Mouse (Mus musculus) lung, postnatal 4 days (tissue): ENCODE measurements around the gene Mxi1.

Experiments
- DNase-seq, 2 experiments: peaks; one replicate each; pipeline ENCODE4 v3.0.0; 2021

Mxi1 gene

GRCm38 (mm10) chr19:53303382-53303781 lies 6.9 kb upstream of the Mxi1 start:
- DNase-seq: no peak

- no peak for DNase-seq
Measured at GRCm38 (mm10) chr19:53305621-53306020, 4.7 kb upstream of the Mxi1 start.

GRCm38 (mm10) chr19:53306706-53307105 lies 3.6 kb upstream of the Mxi1 start:
- no peak for DNase-seq

- DNase-seq: no peak
Measured at GRCm38 (mm10) chr19:53307219-53307618, 3.1 kb upstream of the Mxi1 start.

- DNase-seq: no peak
Measured at GRCm38 (mm10) chr19:53309631-53310030, 687 bp upstream of the Mxi1 start.

GRCm38 (mm10) chr19:53310771-53311523 lies 629 bp downstream of the Mxi1 start:
- DNase-seq: peak; percentile 61 to 63

- peak; percentile 52 to 54 for DNase-seq
Measured at GRCm38 (mm10) chr19:53311524-53312335, 1.4 kb downstream of the Mxi1 start.

- DNase-seq: peak; percentile 74 to 77
Measured at GRCm38 (mm10) chr19:53312336-53312871, 2.1 kb downstream of the Mxi1 start.

- peak; percentile 87 for DNase-seq
Measured at GRCm38 (mm10) chr19:53312951-53313683, 2.8 kb downstream of the Mxi1 start.

GRCm38 (mm10) chr19:53313684-53314443 lies 3.5 kb downstream of the Mxi1 start:
- peak; percentile 99 to 100 for DNase-seq

GRCm38 (mm10) chr19:53314530-53315208 lies 4.4 kb downstream of the Mxi1 start:
- no peak for DNase-seq

- DNase-seq: peak in 1 of 2 experiments; percentile 23
Measured at GRCm38 (mm10) chr19:53315209-53315654, 4.9 kb downstream of the Mxi1 start.

- no peak for DNase-seq
Measured at GRCm38 (mm10) chr19:53316105-53316504, 5.8 kb downstream of the Mxi1 start.

GRCm38 (mm10) chr19:53316963-53317362 lies 6.6 kb downstream of the Mxi1 start:
- no peak for DNase-seq

- DNase-seq: peak in 1 of 2 experiments; percentile 30
Measured at GRCm38 (mm10) chr19:53318143-53319132, 8.1 kb downstream of the Mxi1 start.

- no peak for DNase-seq
Measured at GRCm38 (mm10) chr19:53320264-53321110, 10.2 kb downstream of the Mxi1 start.

GRCm38 (mm10) chr19:53321273-53321672 lies 11.0 kb downstream of the Mxi1 start:
- DNase-seq: peak; percentile 39 to 67

- peak in 1 of 2 experiments; percentile 18 for DNase-seq
Measured at GRCm38 (mm10) chr19:53322438-53323048, 12.2 kb downstream of the Mxi1 start.

GRCm38 (mm10) chr19:53324866-53325265 lies 14.5 kb downstream of the Mxi1 start:
- DNase-seq: no peak
